Mouse (Mus musculus) C2C12 (cell line): ENCODE measurements around the gene Brd4. TPM values are rescaled to one million over a fixed set of nuclear protein-coding genes. Genes with fewer than 3 reads are reported as not detected.

Experiments used
- H3K27me3 ChIP-seq: one replicate; pipeline ENCODE4 v1.6.1; 2011; ENCODE audit not compliant: control insufficient read depth, insufficient read depth, insufficient read length
- H3K36me3 ChIP-seq: one replicate; pipeline ENCODE4 v1.6.1; 2011; ENCODE audit not compliant: control insufficient read depth, insufficient read depth
- H3K4me3 ChIP-seq: one replicate; pipeline ENCODE4 v1.5.1; 2011; ENCODE audit warnings: mild to moderate bottlenecking, control low read depth; ENCODE audit not compliant: poor library complexity, insufficient read depth, severe bottlenecking
- H3K79me2 ChIP-seq: one replicate; pipeline ENCODE4 v1.6.1; 2011; ENCODE audit not compliant: control insufficient read depth, insufficient read depth
- H3K79me3 ChIP-seq: one replicate; pipeline ENCODE4 v1.6.1; 2011; ENCODE audit warnings: low read depth, control low read depth
- H3ac ChIP-seq: one replicate; pipeline ENCODE3; 2011; ENCODE audit warnings: low read depth; ENCODE audit not compliant: control insufficient read depth, insufficient read length
- CEBPB ChIP-seq: IDR thresholded peaks from one replicate; pipeline ENCODE4 v1.6.1; 2011; ENCODE audit warnings: low read depth, mild to moderate bottlenecking, control low read depth, moderate library complexity
- CTCF ChIP-seq: IDR thresholded peaks from one replicate; pipeline ENCODE4 v1.5.1; 2011; ENCODE audit not compliant: control insufficient read depth, insufficient read depth, insufficient read length
- FOSL1 ChIP-seq: IDR thresholded peaks from one replicate; pipeline ENCODE4 v1.8.0; 2011; ENCODE audit warnings: mild to moderate bottlenecking, low read length; ENCODE audit not compliant: poor library complexity, insufficient read depth, severe bottlenecking
- MAX ChIP-seq: IDR thresholded peaks from one replicate; pipeline ENCODE4 v1.6.1; 2011; ENCODE audit warnings: mild to moderate bottlenecking, control low read depth
- MYOD1 ChIP-seq: IDR thresholded peaks from one replicate; pipeline ENCODE4 v1.6.1; 2011; ENCODE audit warnings: low read depth; ENCODE audit not compliant: control insufficient read depth, insufficient read length
- MYOG ChIP-seq: IDR thresholded peaks from one replicate; pipeline ENCODE4 v1.6.1; 2011; ENCODE audit not compliant: control insufficient read depth, insufficient read length; ENCODE audit errors: extremely low read depth
- USF1 ChIP-seq: IDR thresholded peaks from one replicate; pipeline ENCODE4 v1.6.1; 2011; ENCODE audit warnings: low read depth, mild to moderate bottlenecking, control low read depth, moderate library complexity
- polyA plus RNA-seq: library from polyadenylated mRNA; unstranded; fragments of >200 nt; fragmentation: generic; extraction: Trizol; gene quantifications from one replicate; pipeline ENCODE4 v1.2.1, GENCODE M21; 2012; ENCODE audit warnings: missing spikeins

The Brd4 gene
- polyA plus RNA-seq, 1 experiment = 46.9 TPM

DNA sequence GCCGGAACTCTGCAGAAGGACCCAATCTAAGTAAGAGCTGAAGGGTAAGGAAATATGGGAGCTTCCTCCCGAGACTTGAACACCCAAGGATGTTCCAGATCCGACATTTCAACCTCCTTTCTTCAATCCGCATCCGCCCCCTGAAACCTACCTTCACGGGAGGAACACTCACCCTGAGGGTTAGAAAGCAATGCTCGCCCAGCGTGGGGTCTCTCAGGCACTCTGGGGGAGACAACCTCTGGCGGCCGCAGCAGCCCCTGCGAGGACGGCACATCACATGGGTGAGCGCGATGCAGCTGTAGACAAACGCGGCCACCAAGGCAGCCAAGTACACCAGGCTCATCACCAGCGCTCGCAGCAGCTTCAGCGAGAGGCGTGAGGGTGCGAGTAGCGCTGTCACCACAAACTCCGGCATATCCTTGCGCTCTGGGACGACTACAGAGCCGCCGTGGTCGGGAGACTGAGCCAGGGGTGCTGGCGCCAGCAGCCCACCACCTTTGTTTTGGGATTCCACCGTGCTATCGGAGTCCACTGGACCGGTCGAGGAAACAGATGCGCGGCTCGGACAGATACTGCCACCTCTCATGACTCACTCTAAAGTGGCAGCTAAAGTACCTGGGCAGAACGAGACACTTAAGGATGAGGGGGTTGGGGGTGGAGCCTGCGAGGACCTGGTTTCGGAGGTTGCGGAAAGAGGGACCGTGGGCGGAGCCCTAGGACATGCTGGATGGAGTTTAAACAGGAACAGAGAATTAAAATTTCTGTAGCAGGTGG is 95.5 kb downstream of the Brd4 start, which contains the start of gene Ephx3:
Gene Ephx3 (minus strand): TSS at position 687 of the 774 bp plus-strand sequence.
- TF ChIP-seq MAX = no peak
- TF ChIP-seq USF1 = no peak
- TF ChIP-seq MYOG = no peak
- TF ChIP-seq MYOD1 = no peak
- TF ChIP-seq FOSL1 = no peak
- TF ChIP-seq CTCF = no peak
- TF ChIP-seq CEBPB = no peak
- Histone ChIP-seq H3ac (no peak within 1 kb of the TSS), H3K36me3 (peaks cover 6% of the 10 kb centered on the region), H3K79me2 (no peaks in the 10 kb centered on the region), H3K4me3 (no peak within 1 kb of the TSS), H3K79me3 (no peaks in the 10 kb centered on the region), H3K27me3 (no peaks in the 10 kb centered on the region)

DNA sequence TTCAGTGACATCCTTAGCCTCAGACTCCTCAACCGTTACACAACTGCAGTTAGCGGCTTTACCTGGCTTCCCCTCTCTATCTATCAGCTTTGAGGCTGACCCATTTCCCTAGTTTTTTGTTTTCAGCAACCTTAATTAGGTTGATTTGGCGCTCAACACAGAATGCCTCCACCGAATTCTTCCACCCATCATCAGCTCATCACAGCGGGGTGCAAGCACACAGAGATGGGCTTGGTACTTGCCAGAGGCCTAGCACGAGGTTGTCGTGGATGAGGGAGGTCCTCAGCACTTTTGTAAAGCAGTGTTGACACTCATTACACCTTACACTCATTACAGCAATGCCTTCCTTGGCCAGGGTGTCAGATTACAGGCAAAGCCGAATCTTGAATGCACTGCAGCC is 101.5 kb downstream of the Brd4 start:
- Histone ChIP-seq H3K27me3 (no peaks in the 10 kb centered on the region), H3ac (no peak overlapping the region), H3K36me3 (no peaks in the 10 kb centered on the region), H3K79me3 (no peaks in the 10 kb centered on the region), H3K79me2 (no peaks in the 10 kb centered on the region), H3K4me3 (no peak overlapping the region)
- no peak for TF ChIP-seq MYOD1
- no peak for TF ChIP-seq USF1
- TF ChIP-seq CTCF = no peak
- TF ChIP-seq MYOG = no peak
- no peak for TF ChIP-seq MAX
- no peak for TF ChIP-seq CEBPB
- TF ChIP-seq FOSL1 = no peak

DNA sequence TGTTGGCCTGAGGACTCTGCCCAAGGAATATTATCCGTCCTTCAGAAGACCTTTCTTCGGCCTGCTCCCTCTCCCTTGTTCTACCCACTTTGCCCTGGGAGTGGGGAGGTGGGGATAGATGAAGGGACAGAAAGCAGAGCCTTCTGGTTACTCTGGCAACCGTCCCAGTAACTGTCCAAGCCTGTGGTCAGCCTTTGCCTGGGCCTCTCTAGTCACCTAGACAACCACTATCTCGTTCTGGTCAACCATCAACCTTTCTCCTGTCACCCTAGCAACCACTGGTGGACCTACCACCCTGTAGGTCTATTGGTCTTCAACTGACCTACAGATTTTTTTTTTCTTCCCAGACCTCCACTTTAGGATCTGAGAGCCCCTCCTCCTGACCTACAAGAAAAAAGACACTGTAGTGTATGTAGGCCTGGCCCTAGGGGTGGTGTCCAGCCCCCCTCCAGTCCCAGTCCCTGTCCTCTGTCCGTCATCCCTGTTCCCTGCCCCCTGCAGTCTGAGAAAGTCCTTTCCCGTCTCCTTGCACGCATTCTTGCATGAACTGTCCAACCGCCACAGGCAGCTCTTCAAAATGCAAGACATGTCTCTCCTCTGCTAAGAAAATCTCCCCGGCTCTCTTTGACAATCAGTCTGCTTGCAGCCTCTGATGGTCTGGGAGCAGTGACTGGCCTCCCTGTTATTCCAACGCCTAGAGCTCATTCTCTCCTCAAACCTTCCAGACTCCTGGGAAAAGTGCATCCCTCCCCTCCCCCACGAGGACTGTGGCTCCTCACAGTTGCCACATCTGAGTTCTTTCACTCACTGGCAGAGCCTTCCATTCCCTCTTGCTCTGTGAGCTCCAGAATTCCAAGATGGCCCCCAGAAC is 104.7 kb downstream of the Brd4 start:
- H3K79me3 ChIP-seq = no peaks in the 10 kb centered on the region
- H3K27me3 ChIP-seq = no peaks in the 10 kb centered on the region
- no peak overlapping the region for H3ac ChIP-seq
- TF ChIP-seq USF1 (no peak), MYOG (no peak), MAX (no peak)
- H3K4me3 ChIP-seq = no peak overlapping the region
- H3K79me2 ChIP-seq = no peaks in the 10 kb centered on the region
- H3K36me3 ChIP-seq = no peaks in the 10 kb centered on the region

DNA sequence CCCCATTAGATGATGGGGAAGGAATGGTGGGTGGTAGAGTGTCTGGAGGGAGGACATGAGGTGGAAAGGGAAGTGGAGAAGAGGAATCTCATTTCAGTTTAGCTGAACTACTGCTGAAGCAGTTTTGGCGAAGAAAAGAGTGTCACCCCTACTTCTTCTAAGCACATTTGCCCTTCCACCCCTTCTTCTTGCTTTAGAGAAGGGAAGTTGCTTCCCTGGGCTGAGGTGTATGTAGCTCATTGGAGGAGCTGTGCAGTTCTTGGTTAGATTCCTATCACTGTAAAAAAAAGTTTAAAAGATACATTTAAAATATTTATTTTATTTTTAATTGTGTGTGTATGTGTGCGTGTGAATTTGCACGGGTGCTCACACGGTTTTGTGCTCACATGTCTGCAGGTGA is 107.6 kb downstream of the Brd4 start:
- Histone ChIP-seq H3K79me2 (no peaks in the 10 kb centered on the region), H3ac (no peak overlapping the region), H3K4me3 (no peak overlapping the region), H3K27me3 (no peaks in the 10 kb centered on the region), H3K36me3 (no peaks in the 10 kb centered on the region), H3K79me3 (no peaks in the 10 kb centered on the region)
- TF ChIP-seq MYOD1 (no peak), MAX (no peak), USF1 (no peak), CEBPB (no peak), CTCF (no peak), MYOG (no peak), FOSL1 (no peak)

DNA sequence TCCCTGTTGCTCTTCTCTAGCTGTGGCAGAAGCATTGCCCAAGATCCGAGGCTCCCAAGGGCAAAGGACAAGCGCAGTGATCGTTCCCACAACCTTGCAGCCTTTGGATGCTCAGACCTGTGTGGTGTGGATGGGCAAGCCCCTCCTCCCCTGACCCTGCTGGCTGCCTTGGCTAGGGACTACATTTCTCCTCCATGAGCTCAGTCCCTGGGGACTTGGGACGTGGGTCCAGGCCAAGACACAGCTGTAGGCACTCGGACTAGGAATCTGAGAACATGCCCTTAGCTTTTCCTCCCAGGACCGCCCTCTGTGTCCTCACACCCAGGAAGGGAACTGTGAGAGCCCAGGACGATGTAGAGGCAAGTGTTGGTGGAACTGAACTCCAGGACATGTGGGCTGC is 111.4 kb downstream of the Brd4 start:
- Histone ChIP-seq H3K79me3 (no peaks in the 10 kb centered on the region), H3K4me3 (no peak overlapping the region), H3K36me3 (no peaks in the 10 kb centered on the region), H3ac (no peak overlapping the region), H3K27me3 (no peaks in the 10 kb centered on the region), H3K79me2 (no peaks in the 10 kb centered on the region)
- no peak for TF ChIP-seq MYOG
- TF ChIP-seq MYOD1 = peak; percentile 56
